ENCODE assay signal across 20 mouse cellular contexts in genomic region chr11:70045435-70045834, GRCm38 (mm10). TPM values are rescaled to one million over a fixed set of nuclear protein-coding genes. Genes with fewer than 3 reads are reported as not detected.
DNase-seq lines count a peak whose midpoint lies in the region; ATAC-seq lines count a peak whose summit lies in the region.
"Had no signal": no experiment of that assay in that cellular context is flagged by ENCODE, and none has a peak within 500 bp of the region (broad histone marks: within the 10 kb centered on the region; RNA-seq: fewer than 3 reads in every experiment).

No protein-coding gene starts in this region.

- no peak overlapping the region for H3K4me3 ChIP-seq in hindbrain, embryonic 10.5 days
- no peak overlapping the region for H3K4me3 ChIP-seq in hindbrain, embryonic 14.5 days (replicated peaks; ENCODE audit: low read length)
- H3K4me3 ChIP-seq in lung, embryonic 15.5 days: no peak overlapping the region
- H3K4me3 ChIP-seq: layer of hippocampus, adult 2 months; left cerebral cortex, adult 2 months; liver, embryonic 12.5 days; midbrain, embryonic 12.5 days had no signal

- H3K9me3 ChIP-seq in hindbrain, embryonic 10.5 days: no peaks in the 10 kb centered on the region
- no peaks in the 10 kb centered on the region for H3K9me3 ChIP-seq in hindbrain, embryonic 14.5 days (ENCODE audit: control insufficient read depth, low read length)
- no peaks in the 10 kb centered on the region for H3K9me3 ChIP-seq in lung, embryonic 15.5 days
- H3K9me3 ChIP-seq: liver, embryonic 12.5 days; midbrain, embryonic 12.5 days had no signal

- peaks cover 38% of the 10 kb centered on the region for H3K4me1 ChIP-seq in hindbrain, embryonic 10.5 days (replicated peaks)
- H3K4me1 ChIP-seq in hindbrain, embryonic 14.5 days (replicated peaks; ENCODE audit: control insufficient read depth, insufficient read depth, low read length): no peaks in the 10 kb centered on the region
- H3K4me1 ChIP-seq in lung, embryonic 15.5 days: no peaks in the 10 kb centered on the region
- H3K4me1 ChIP-seq: midbrain, embryonic 12.5 days had no signal

- peaks cover 46% of the 10 kb centered on the region for H3K36me3 ChIP-seq in hindbrain, embryonic 10.5 days
- H3K36me3 ChIP-seq in hindbrain, embryonic 14.5 days (replicated peaks; ENCODE audit: control insufficient read depth, insufficient read depth): peaks cover 52% of the 10 kb centered on the region
- H3K36me3 ChIP-seq in lung, embryonic 15.5 days: peaks cover 27% of the 10 kb centered on the region

- H3K27ac ChIP-seq in hindbrain, embryonic 10.5 days: peak overlapping the region; percentile 50
- no peak overlapping the region for H3K27ac ChIP-seq in hindbrain, embryonic 14.5 days
- no peak overlapping the region for H3K27ac ChIP-seq in lung, embryonic 15.5 days
- H3K27ac ChIP-seq: layer of hippocampus, adult 2 months; left cerebral cortex, adult 2 months; liver, embryonic 12.5 days; midbrain, embryonic 12.5 days had no signal

- no peaks in the 10 kb centered on the region for H3K27me3 ChIP-seq in hindbrain, embryonic 10.5 days (ENCODE audit: insufficient read depth, poor library complexity, severe bottlenecking)
- no peaks in the 10 kb centered on the region for H3K27me3 ChIP-seq in hindbrain, embryonic 14.5 days (ENCODE audit: control insufficient read depth, insufficient read depth, low read length)
- H3K27me3 ChIP-seq in lung, embryonic 15.5 days: no peaks in the 10 kb centered on the region
- H3K27me3 ChIP-seq: liver, embryonic 12.5 days; midbrain, embryonic 12.5 days had no signal

- WGBS in hindbrain, embryonic 10.5 days: 32% methylated on average over 9 of the region's 9 CpGs
- WGBS in hindbrain, embryonic 14.5 days: 32% methylated on average over 9 of the region's 9 CpGs
- WGBS in lung, embryonic 15.5 days: 32% methylated on average over 9 of the region's 9 CpGs

- DNase-seq in hindbrain, embryonic 10.5 days (ENCODE audit: low spot score): no peak
- no peak for DNase-seq in hindbrain, embryonic 14.5 days (ENCODE audit: low spot score)
- no peak for DNase-seq in lung, postnatal 36 days
- DNase-seq in retina, postnatal 1 day: peak; percentile 15
- no peak for DNase-seq in retina, embryonic 14.5 days (ENCODE audit: low spot score)
- DNase-seq in heart, postnatal 4 days: no peak
- DNase-seq: adrenal gland, adult 2 months; cerebellum, postnatal 10 days; gastrocnemius, postnatal 14 days; kidney, adult 8-10 months; right cerebral cortex, postnatal 4 days; thymus, postnatal 4 days had no signal

- H3K9ac ChIP-seq in hindbrain, embryonic 14.5 days: no peak overlapping the region
- H3K9ac ChIP-seq in lung, embryonic 15.5 days: no peak overlapping the region
- H3K9ac ChIP-seq: liver, embryonic 12.5 days; midbrain, embryonic 12.5 days had no signal

- no peak overlapping the region for H3K4me2 ChIP-seq in hindbrain, embryonic 14.5 days (replicated peaks)
- no peak overlapping the region for H3K4me2 ChIP-seq in lung, embryonic 15.5 days
- H3K4me2 ChIP-seq: liver, embryonic 12.5 days; midbrain, embryonic 12.5 days had no signal

- no peak for ATAC-seq in hindbrain, embryonic 14.5 days (ENCODE audit: low FRiP score)
- peak; percentile 48; the same call in 1 of the 2 replicates for ATAC-seq in lung, embryonic 15.5 days (ENCODE audit: borderline replicate concordance, extremely low read depth, low FRiP score, low TSS enrichment)
- ATAC-seq: liver, embryonic 12.5 days had no signal

RNA-seq across cellular contexts. Expression of gene Asgr1, which starts 8.4 kb away (rescaled TPM):
- 0.68 and 1.3 TPM in 2 replicates for polyA plus RNA-seq in hindbrain, embryonic 10.5 days (2016; fragmentation: Nextera tagmentation; extraction: Ambion mirVana)
- 2.4 and 4.1 TPM in 2 replicates for polyA plus RNA-seq in hindbrain, embryonic 14.5 days (2014; fragmentation: Nextera tagmentation; extraction: Ambion mirVana)
- polyA plus RNA-seq in lung, embryonic 15.5 days (2015; fragmentation: Nextera tagmentation; extraction: Ambion mirVana): 0.23 and 0.29 TPM in 2 replicates
- not detected for total RNA-seq in heart, postnatal 4 days (2021)
- total RNA-seq: gastrocnemius, postnatal 14 days; heart, adult 8-10 months had no signal
- polyA plus RNA-seq: heart, embryonic 16.5 days had no signal

RNA-seq across cellular contexts. Expression of gene Dlg4, which starts 28.7 kb away (rescaled TPM):
- 16.4 and 19.9 TPM in 2 replicates for polyA plus RNA-seq in hindbrain, embryonic 10.5 days (2016; fragmentation: Nextera tagmentation; extraction: Ambion mirVana)
- polyA plus RNA-seq in hindbrain, embryonic 14.5 days (2014; fragmentation: Nextera tagmentation; extraction: Ambion mirVana): 25.6 and 26.6 TPM in 2 replicates
- 5.6 and 5.9 TPM in 2 replicates for polyA plus RNA-seq in lung, embryonic 15.5 days (2015; fragmentation: Nextera tagmentation; extraction: Ambion mirVana)
- total RNA-seq in heart, postnatal 4 days (2021): 10 to 100 TPM; 13.2 to 15.5 TPM

RNA-seq across cellular contexts. Expression of gene Acadvl, which starts 30.2 kb away (rescaled TPM):
- polyA plus RNA-seq in hindbrain, embryonic 10.5 days (2016; fragmentation: Nextera tagmentation; extraction: Ambion mirVana): 44.9 and 51.7 TPM in 2 replicates
- 49.9 and 56.1 TPM in 2 replicates for polyA plus RNA-seq in hindbrain, embryonic 14.5 days (2014; fragmentation: Nextera tagmentation; extraction: Ambion mirVana)
- polyA plus RNA-seq in lung, embryonic 15.5 days (2015; fragmentation: Nextera tagmentation; extraction: Ambion mirVana): 73.9 and 81.3 TPM in 2 replicates
- 100 to 1,000 TPM; 862 to 957 TPM for total RNA-seq in heart, postnatal 4 days (2021)

RNA-seq across cellular contexts. Expression of gene Dvl2, which starts 45.0 kb away (rescaled TPM):
- 50.3 and 51.8 TPM in 2 replicates for polyA plus RNA-seq in hindbrain, embryonic 10.5 days (2016; fragmentation: Nextera tagmentation; extraction: Ambion mirVana)
- polyA plus RNA-seq in hindbrain, embryonic 14.5 days (2014; fragmentation: Nextera tagmentation; extraction: Ambion mirVana): 17.9 and 20.9 TPM in 2 replicates
- 34.7 and 40.3 TPM in 2 replicates for polyA plus RNA-seq in lung, embryonic 15.5 days (2015; fragmentation: Nextera tagmentation; extraction: Ambion mirVana)
- 10 to 100 TPM; 13.1 to 14.0 TPM for total RNA-seq in heart, postnatal 4 days (2021)

RNA-seq across cellular contexts. Expression of gene Asgr2, which starts 47.0 kb away (rescaled TPM):
- polyA plus RNA-seq in hindbrain, embryonic 10.5 days (2016; fragmentation: Nextera tagmentation; extraction: Ambion mirVana): 0.51 TPM in 1 of 2 replicates, not detected in the other
- not detected in 2 replicates for polyA plus RNA-seq in hindbrain, embryonic 14.5 days (2014; fragmentation: Nextera tagmentation; extraction: Ambion mirVana)
- polyA plus RNA-seq in lung, embryonic 15.5 days (2015; fragmentation: Nextera tagmentation; extraction: Ambion mirVana): 0.19 and 0.47 TPM in 2 replicates
- not detected for total RNA-seq in heart, postnatal 4 days (2021)
- total RNA-seq: gastrocnemius, postnatal 14 days; layer of hippocampus, adult 2 months; left cerebral cortex, adult 2 months had no signal
- polyA plus RNA-seq: limb, embryonic 11.5 days; midbrain, embryonic 12.5 days had no signal
